Mouse (Mus musculus) MEL-GATA-1-ER (cell line): ENCODE results near the gene Taok1.
"Not testable (repeated sequence)": the region's sequence is repeated elsewhere in the genome, so short reads cannot be mapped to it uniquely, and the experiment has no call there.

Source experiments
- DNase-seq: peaks from one replicate; pipeline ENCODE4 v3.0.0-alpha.2; 2012; ENCODE audit warnings: low read depth; ENCODE audit errors: extremely low read depth

Gene Taok1

GRCm38 (mm10) chr11:77607538-77608455 lies at the start of gene Taok1:
Taok1 (minus strand) TSS chr11:77607815.
- DNase-seq, result peak; percentile 87

GRCm38 (mm10) chr11:77653406-77654190 lies 46.0 kb upstream of the Taok1 start:
- DNase-seq, result not testable (repeated sequence)

DNA sequence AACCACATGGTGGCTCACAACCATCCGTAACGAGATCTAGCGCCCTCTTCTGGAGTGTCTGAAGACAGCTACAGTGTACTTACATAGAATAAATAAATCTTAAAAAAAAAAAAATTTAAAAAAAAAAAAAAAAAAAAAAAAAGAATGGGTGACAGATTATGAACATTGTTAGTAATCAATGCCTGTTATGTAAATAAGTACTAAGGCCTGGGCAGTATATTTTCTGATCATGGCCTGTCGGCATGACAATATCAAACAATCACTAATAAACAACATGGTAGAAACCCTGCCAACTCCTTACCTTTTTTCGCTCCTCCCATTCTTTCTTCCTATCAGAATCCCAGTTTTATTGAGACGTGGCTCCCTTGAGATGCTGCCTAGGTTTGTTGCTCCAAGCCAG lies 44.9 kb upstream of the Taok1 start:
- DNase-seq, result no peak

DNA sequence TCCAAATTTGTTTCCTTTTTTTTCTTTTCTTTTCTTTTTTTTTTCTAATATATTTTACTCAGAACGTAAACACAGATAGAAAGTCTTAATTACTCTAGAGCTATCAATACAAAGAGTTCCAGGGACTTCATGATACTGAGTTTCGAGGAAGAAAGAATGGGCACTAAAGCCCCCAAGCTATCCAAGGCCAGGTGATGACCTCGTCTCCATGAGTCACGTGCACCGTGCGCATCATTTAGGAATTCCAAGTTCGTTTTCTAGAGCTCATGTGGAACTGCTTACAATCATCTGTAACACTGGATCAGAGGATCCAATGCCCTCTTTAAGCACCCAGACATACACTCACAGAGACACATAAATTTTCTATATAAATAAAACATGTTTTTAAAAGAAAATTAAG lies 41.3 kb upstream of the Taok1 start:
- DNase-seq, result no peak

DNA sequence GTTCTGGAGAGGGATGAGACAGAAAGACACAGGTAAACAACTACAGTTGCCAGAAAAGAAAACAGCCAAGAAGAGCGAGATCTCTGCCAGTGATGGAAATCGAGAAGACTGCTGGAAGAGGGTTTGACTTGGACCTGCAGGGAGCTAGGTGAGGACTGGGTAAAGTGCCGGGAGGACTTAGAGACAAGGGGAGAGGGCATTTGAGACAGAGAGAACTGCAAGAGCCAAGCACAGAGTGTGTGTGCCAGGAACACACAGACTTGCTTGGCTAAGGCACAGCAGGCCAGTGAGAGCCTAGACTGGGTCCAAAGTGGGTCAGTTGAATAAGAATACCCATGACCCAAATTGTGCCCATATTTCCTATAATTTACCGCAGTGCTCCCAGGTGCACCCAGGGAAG lies 37.9 kb upstream of the Taok1 start:
- no peak for DNase-seq

- DNase-seq, result no peak
Observed at GRCm38 (mm10) chr11:77641390-77641789, 33.8 kb upstream of the Taok1 start.

GRCm38 (mm10) chr11:77630257-77630670 lies 22.6 kb upstream of the Taok1 start:
- DNase-seq, result peak; percentile 65

- peak; percentile 71 for DNase-seq
Observed at GRCm38 (mm10) chr11:77629476-77629875, 21.9 kb upstream of the Taok1 start.

DNA sequence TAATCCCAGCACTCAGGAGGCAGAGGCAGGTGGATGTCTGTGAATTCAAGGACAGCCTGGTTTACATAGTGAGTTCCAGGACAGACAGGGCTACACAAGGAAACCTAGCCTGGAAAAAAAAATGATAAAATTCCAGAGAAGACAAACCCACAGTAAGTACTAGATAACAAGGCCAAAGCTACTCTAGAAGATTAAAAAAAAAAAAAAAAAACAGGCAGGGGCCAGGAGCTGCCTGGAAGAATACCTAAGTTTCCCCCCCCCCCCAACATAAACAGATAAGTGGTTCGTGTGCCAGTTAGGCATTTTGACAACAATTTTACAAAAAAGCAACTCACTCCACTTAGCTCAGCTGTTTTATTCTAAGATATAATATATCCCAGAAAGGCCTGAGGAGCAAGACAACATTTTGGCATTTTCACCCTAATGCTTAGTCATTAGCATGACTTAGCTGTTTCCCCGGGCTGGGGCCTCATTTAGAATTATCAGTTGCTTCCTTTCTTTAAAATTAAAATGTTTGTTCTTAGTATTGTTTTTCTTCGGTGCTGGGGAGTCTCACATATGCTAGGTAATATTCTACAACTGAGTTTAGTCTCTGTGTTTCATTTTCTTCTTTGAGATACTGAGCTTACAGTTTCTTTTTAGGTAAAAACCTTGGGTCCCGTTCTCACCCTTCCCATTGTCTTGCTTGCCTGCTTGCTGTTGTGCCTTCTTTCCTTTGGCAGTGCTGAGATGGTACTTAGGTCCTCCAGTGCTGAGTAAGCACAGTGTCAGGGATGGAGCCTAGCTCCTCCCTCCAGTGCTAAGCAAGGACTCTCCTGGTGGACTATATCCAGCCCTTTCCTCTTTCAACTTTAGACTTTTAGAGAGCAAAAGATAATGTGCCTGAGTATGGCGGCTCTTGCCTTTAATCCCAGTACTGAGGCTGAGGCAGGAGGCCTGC lies 19.3 kb upstream of the Taok1 start:
- no peak for DNase-seq

- DNase-seq, result no peak
Observed at GRCm38 (mm10) chr11:77625061-77625855, 17.6 kb upstream of the Taok1 start.

- no peak for DNase-seq
Observed at GRCm38 (mm10) chr11:77624441-77625060, 16.9 kb upstream of the Taok1 start.

- no peak for DNase-seq
Observed at GRCm38 (mm10) chr11:77624002-77624401, 16.4 kb upstream of the Taok1 start.

DNA sequence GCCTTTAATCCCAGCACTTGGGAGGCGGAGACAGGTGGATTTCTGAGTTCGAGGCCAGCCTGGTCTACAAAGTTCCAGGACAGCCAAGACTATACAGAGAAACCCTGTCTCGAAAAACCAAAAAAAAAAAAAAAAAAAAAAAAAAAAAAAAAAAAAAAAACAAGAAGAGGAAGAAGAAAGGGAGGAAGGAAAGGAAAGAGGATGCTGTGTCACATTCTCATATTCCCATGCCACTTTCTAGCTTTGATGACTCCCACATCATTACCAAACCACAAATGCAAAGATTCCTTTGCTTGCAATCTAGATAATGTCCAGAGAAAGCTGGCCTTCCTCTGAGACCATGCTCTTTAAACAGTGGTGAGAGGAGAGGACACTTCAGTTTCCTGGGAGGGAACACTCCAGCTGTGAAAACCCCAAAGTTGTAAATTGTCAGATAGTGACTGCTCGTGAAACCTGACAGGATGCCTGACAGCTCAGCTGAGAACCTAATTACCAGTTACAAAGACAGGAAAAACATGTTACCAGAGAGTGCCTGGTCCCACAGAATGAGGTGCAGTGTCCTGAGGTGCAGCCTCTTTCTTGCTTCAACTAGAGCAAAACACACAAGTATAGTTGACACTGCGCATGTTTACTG lies 14.4 kb upstream of the Taok1 start:
- no peak for DNase-seq

DNA sequence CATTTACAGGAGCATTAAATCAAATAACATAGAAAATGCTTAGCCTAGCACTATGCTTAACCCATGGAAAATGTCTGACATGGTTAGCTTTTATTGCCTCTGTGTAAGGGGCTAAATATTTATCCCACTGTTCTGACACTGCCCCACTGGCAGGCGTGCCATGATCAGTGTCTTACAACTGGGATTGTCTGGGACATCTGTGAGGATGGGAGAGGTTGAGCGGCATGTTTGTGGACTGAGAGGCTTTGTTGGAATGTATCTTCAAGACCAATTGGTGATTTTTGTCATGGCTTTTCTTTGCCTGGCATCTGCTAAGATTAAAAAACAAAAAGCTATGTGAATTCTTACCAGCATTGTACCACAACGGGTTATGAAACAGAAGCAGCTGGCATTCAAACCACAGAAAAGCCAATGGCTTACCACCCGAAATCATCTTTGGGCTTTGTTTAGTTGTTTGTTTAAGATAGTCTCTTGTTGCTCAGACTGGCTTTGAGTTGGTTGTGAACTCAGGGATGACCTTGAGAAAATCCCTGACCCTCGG lies 7.5 kb upstream of the Taok1 start:
- DNase-seq, result no peak

DNA sequence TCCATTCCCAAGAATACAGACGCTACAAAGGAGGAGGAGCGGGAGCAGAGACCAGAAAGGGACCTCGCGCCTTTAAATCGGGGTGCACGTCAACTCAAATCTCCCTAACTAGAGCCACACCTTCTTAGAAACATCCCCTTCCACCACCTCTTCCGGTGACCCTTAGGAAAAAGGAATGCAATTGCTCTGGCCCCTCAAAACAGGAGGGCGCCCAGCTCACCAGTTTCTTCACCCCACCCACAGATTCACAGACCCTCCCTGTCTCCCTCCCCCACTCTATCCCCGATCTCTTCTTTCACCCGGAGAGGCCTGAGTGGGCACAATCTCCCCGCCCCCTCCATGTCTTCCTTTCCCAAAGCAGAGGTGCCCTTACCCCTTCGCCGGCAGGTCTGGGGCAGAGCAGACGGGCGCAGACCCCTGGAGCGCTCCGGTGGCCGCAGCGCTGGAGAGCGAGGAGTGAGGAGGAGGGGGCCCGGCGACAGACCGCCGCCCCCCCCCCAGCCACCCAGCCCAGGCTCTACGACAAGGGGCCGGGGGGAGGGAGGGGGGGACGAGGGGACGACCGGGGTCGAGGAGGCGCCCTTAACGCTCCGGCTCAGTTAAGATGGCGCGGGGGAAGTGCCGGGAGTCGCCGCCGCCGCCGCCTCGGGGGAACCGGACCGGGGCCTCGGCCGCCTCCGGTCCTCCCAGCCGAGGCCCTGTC lies 629 bp downstream of the Taok1 start:
- peak; percentile 74 for DNase-seq

DNA sequence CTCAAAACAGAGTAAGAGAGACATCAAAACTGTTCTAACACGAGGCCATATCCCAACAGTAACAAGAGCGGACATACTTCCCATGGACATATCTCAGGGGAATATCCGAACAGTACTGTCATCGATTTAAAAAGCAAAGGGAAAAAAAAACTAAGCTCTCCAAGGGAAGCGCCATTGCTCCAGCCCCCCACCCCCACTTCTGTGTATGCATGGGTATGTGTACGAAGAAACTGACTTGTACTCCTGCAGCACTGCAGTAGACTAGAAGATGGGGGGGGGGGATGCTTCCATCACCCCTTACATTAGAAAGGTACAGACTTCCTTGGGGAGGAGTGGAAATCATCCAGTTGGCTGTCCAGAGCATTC lies 1.2 kb downstream of the Taok1 start:
- DNase-seq, result no peak

DNA sequence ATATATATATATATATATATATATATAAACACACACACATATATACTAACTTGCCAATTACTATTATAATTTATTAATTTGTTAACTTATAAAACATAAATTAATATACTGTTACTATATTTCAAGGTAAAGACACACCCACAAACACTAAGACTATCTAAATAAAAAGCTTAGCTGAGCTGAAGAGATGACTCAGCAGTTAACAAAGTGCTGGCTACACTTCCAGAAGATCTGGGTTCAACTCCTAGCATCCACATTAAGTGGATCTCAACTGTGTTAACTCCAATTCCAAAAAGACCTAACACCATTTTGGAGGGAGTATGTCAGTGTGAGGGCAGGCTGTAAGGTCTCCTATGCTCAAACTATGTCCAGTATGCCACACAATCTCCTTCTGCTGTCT lies 10.3 kb downstream of the Taok1 start:
- no peak for DNase-seq

DNA sequence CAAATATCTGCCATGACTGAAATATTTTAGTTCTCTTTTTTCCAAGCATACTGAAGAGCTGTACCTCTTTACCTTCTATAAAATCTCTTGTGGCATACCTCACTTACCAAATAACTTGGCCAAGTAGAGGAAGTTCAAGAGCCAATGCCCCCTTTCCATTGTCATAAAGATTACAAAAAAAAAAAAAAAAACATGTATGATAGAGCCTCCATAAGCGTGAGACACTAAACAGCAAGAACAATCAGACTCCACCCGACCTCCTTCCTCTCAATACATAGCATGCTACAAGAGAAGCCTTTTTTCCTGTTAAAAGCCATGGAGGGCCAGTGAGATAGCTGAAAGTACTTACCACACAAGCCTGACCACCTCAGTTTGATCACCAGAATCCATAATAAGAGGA lies 16.2 kb downstream of the Taok1 start:
- peak; percentile 21 for DNase-seq

DNA sequence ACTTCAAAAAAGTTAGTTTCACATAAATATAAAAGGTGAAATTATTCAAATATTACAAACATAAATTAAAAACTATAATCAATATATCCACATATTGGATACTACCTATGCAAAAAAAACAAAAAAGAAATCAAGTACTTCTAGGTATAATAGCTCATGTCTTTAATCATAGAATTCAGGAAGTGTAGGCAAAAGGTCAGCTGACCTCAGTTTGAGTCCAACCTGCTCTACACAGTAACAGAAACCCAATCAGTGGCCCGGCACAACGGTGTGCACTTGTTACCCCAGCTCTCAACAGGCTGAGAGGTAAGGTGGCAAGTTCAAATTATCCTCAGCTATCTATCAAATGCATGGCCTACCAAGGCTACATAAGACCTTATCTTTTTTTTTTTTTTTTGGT lies 16.8 kb downstream of the Taok1 start:
- no peak for DNase-seq
